Mouse (Mus musculus): ENCODE measurements around the gene Ppm1m. TPM values are rescaled to one million over a fixed set of nuclear protein-coding genes. Genes with fewer than 3 reads are reported as not detected.
A peak's percentile ranks its signal among the peaks of the same experiment; 100 is the strongest.

Ppm1m gene
- polyA plus RNA-seq, 1 experiment from 2014 or later, result 11.7 TPM

- Histone ChIP-seq H3K4me2 (no peak overlapping the region), H3K27me3 (peaks cover 6% of the 10 kb centered on the region), H3K9ac (no peak overlapping the region), H3K27ac (replicated peaks) (no peak overlapping the region), H3K9me3 (replicated peaks) (no peaks in the 10 kb centered on the region), H3K4me3 (replicated peaks) (no peak overlapping the region), H3K36me3 (replicated peaks) (peaks cover 26% of the 10 kb centered on the region), H3K4me1 (replicated peaks) (peaks cover 15% of the 10 kb centered on the region; the same call in 1 of the 2 replicates)
- WGBS (ENCODE audit: insufficient replicate concordance), result 59% methylated on average over 4 of the region's 4 CpGs
- no peak for ATAC-seq (ENCODE audit: insufficient read depth)
Observed at GRCm38 (mm10) chr9:106231816-106232215, 32.3 kb upstream of the Ppm1m start.

- Histone ChIP-seq H3K36me3 (replicated peaks) (peaks cover 21% of the 10 kb centered on the region), H3K4me3 (replicated peaks) (no peak overlapping the region), H3K4me2 (no peak overlapping the region), H3K4me1 (replicated peaks) (peaks cover 15% of the 10 kb centered on the region; the same call in 1 of the 2 replicates), H3K27me3 (peaks cover 12% of the 10 kb centered on the region), H3K9me3 (replicated peaks) (no peaks in the 10 kb centered on the region), H3K9ac (no peak overlapping the region), H3K27ac (replicated peaks) (no peak overlapping the region)
- no peak for ATAC-seq (ENCODE audit: insufficient read depth)
- WGBS (ENCODE audit: insufficient replicate concordance), result 50% methylated on average over 7 of the region's 7 CpGs
Observed at GRCm38 (mm10) chr9:106231220-106231619, 31.7 kb upstream of the Ppm1m start.

- Histone ChIP-seq H3K9ac (no peak overlapping the region), H3K27ac (replicated peaks) (peak overlapping the region; percentile 33; the same call in 1 of the 2 replicates), H3K36me3 (replicated peaks) (peaks cover 18% of the 10 kb centered on the region), H3K4me1 (replicated peaks) (peaks cover 18% of the 10 kb centered on the region; the same call in 1 of the 2 replicates), H3K4me2 (no peak overlapping the region), H3K27me3 (peaks cover 17% of the 10 kb centered on the region), H3K9me3 (replicated peaks) (no peaks in the 10 kb centered on the region), H3K4me3 (replicated peaks) (no peak overlapping the region)
- ATAC-seq (ENCODE audit: insufficient read depth), result no peak
- 21% methylated on average over 3 of the region's 3 CpGs for WGBS (ENCODE audit: insufficient replicate concordance)
Observed at GRCm38 (mm10) chr9:106230734-106231106, 31.2 kb upstream of the Ppm1m start.

- ATAC-seq (ENCODE audit: insufficient read depth), result peak; percentile 35; the same call in 1 of the 2 replicates
- Histone ChIP-seq H3K36me3 (replicated peaks) (peaks cover 12% of the 10 kb centered on the region), H3K4me2 (no peak overlapping the region), H3K4me3 (replicated peaks) (no peak overlapping the region), H3K4me1 (replicated peaks) (peaks cover 19% of the 10 kb centered on the region; the same call in 1 of the 2 replicates), H3K9ac (no peak overlapping the region), H3K27ac (replicated peaks) (peak overlapping the region; percentile 33; the same call in 1 of the 2 replicates), H3K27me3 (peaks cover 22% of the 10 kb centered on the region), H3K9me3 (replicated peaks) (no peaks in the 10 kb centered on the region)
- 41% methylated on average over 9 of the region's 9 CpGs for WGBS (ENCODE audit: insufficient replicate concordance)
Observed at GRCm38 (mm10) chr9:106230051-106230733, 30.6 kb upstream of the Ppm1m start.

GRCm38 (mm10) chr9:106227790-106228429, 28.4 kb upstream of the Ppm1m start:
- peak; percentile 35 for ATAC-seq (ENCODE audit: insufficient read depth)
- no peak overlapping the region for H3K27ac ChIP-seq (replicated peaks)
- WGBS (ENCODE audit: insufficient replicate concordance), result 43% methylated on average over 8 of the region's 8 CpGs

GRCm38 (mm10) chr9:106226151-106226682, 26.7 kb upstream of the Ppm1m start:
- ATAC-seq (ENCODE audit: insufficient read depth), result no peak
- H3K9ac ChIP-seq, result no peak overlapping the region
- peak overlapping the region; percentile 32 for H3K4me3 ChIP-seq (replicated peaks)
- H3K27me3 ChIP-seq, result peaks cover 51% of the 10 kb centered on the region
- H3K4me1 ChIP-seq (replicated peaks), result peaks cover 19% of the 10 kb centered on the region; the same call in 1 of the 2 replicates
- H3K4me2 ChIP-seq, result peak overlapping the region; percentile 53
- H3K27ac ChIP-seq (replicated peaks), result no peak overlapping the region
- no peaks in the 10 kb centered on the region for H3K36me3 ChIP-seq (replicated peaks)
- 6% methylated on average over 34 of the region's 34 CpGs for WGBS (ENCODE audit: insufficient replicate concordance)
- H3K9me3 ChIP-seq (replicated peaks), result no peaks in the 10 kb centered on the region

More at GRCm38 (mm10) chr9:106227790-106228429, 28.4 kb upstream of the Ppm1m start:
- H3K9ac ChIP-seq, result no peak overlapping the region
- no peak overlapping the region for H3K4me2 ChIP-seq
- peaks cover 19% of the 10 kb centered on the region; the same call in 1 of the 2 replicates for H3K4me1 ChIP-seq (replicated peaks)
- H3K4me3 ChIP-seq (replicated peaks), result no peak overlapping the region
- no peaks in the 10 kb centered on the region for H3K9me3 ChIP-seq (replicated peaks)
- peaks cover 45% of the 10 kb centered on the region for H3K27me3 ChIP-seq
- H3K36me3 ChIP-seq (replicated peaks), result no peaks in the 10 kb centered on the region; the same call in 1 of the 2 replicates

GRCm38 (mm10) chr9:106225469-106226150, 26.1 kb upstream of the Ppm1m start:
- Histone ChIP-seq H3K9ac (no peak overlapping the region), H3K27ac (replicated peaks) (no peak overlapping the region), H3K36me3 (replicated peaks) (no peaks in the 10 kb centered on the region), H3K4me1 (replicated peaks) (peaks cover 19% of the 10 kb centered on the region; the same call in 1 of the 2 replicates), H3K27me3 (peaks cover 51% of the 10 kb centered on the region), H3K4me3 (replicated peaks) (peak overlapping the region; percentile 32; the same call in 1 of the 2 replicates), H3K9me3 (replicated peaks) (no peaks in the 10 kb centered on the region), H3K4me2 (peak overlapping the region; percentile 53)
- ATAC-seq (ENCODE audit: insufficient read depth), result no peak
- WGBS (ENCODE audit: insufficient replicate concordance), result 52% methylated on average over 24 of the region's 24 CpGs

- Histone ChIP-seq H3K9me3 (replicated peaks) (no peaks in the 10 kb centered on the region), H3K4me3 (replicated peaks) (no peak overlapping the region), H3K4me1 (replicated peaks) (peaks cover 14% of the 10 kb centered on the region; the same call in 1 of the 2 replicates), H3K9ac (no peak overlapping the region), H3K36me3 (replicated peaks) (no peaks in the 10 kb centered on the region), H3K27me3 (peaks cover 51% of the 10 kb centered on the region), H3K27ac (replicated peaks) (no peak overlapping the region), H3K4me2 (peak overlapping the region; percentile 23; the same call in 1 of the 2 replicates)
- 45% methylated on average over 4 of the region's 4 CpGs for WGBS (ENCODE audit: insufficient replicate concordance)
- ATAC-seq (ENCODE audit: insufficient read depth), result no peak
Observed at GRCm38 (mm10) chr9:106222994-106223393, 23.4 kb upstream of the Ppm1m start.

- ATAC-seq (ENCODE audit: insufficient read depth), result no peak
- Histone ChIP-seq H3K4me3 (replicated peaks) (no peak within 1 kb of the TSS), H3K9ac (no peak within 1 kb of the TSS), H3K27ac (replicated peaks) (no peak within 1 kb of the TSS), H3K27me3 (peaks cover 50% of the 10 kb centered on the region), H3K9me3 (replicated peaks) (no peaks in the 10 kb centered on the region), H3K4me1 (replicated peaks) (peaks cover 10% of the 10 kb centered on the region; the same call in 1 of the 2 replicates), H3K4me2 (peak within 1 kb of the TSS; percentile 23; the same call in 1 of the 2 replicates), H3K36me3 (replicated peaks) (no peaks in the 10 kb centered on the region)
- WGBS (ENCODE audit: insufficient replicate concordance), result 21% methylated on average over 4 of the region's 4 CpGs
Observed at GRCm38 (mm10) chr9:106222261-106222851, 22.8 kb upstream of the Ppm1m start, which contains the start of gene Tlr9. TSS of gene Tlr9 (plus strand) at chr9:106222598.

GRCm38 (mm10) chr9:106220894-106221523, 21.5 kb upstream of the Ppm1m start:
- H3K4me1 ChIP-seq (replicated peaks), result peaks cover 4% of the 10 kb centered on the region; the same call in 1 of the 2 replicates
- H3K27me3 ChIP-seq, result peaks cover 37% of the 10 kb centered on the region
- no peaks in the 10 kb centered on the region for H3K9me3 ChIP-seq (replicated peaks)
- no peak overlapping the region for H3K4me2 ChIP-seq
- H3K36me3 ChIP-seq (replicated peaks), result no peaks in the 10 kb centered on the region
- no peak for ATAC-seq (ENCODE audit: insufficient read depth)
- H3K27ac ChIP-seq (replicated peaks), result no peak overlapping the region
- no peak overlapping the region for H3K9ac ChIP-seq
- no peak overlapping the region for H3K4me3 ChIP-seq (replicated peaks)
- WGBS (ENCODE audit: insufficient replicate concordance), result 54% methylated on average over 8 of the region's 8 CpGs

All from liver, embryonic 15.5 days (tissue).